Mouse (Mus musculus) testis, postnatal 14 days (tissue): ENCODE measurements around the gene Ube2h.

Experiments used
- DNase-seq: peaks from one replicate; pipeline ENCODE4 v3.0.0; 2021; ENCODE audit warnings: low spot score

Ube2h gene

DNA sequence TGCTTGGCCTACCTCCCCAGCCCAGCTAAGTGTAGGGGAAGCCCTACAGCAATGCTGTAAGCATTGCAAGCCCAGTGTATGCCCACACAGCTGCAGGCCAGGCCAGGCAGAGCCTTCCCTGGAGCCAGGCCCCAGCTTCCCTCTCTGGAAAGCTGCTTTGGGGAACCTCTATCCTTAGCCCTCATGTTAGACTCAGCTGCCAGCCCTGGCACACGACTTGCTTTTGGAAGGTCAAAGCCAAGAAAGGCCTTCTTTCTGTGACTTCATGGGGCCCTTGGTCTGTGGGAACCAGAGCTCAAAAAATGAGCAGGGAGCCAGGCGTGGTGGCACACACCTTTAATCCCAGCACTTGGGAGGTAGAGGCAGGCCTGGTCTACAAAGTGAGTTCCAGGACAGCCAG is 142.7 kb downstream of the Ube2h start:
- no peak for DNase-seq
